Mouse (Mus musculus): Measurements from ENCODE around the gene Ap2a2. TPM values are rescaled to one million over a fixed set of nuclear protein-coding genes. Genes with fewer than 3 reads are reported as not detected.

The Ap2a2 gene
- polyA plus RNA-seq, 1 experiment from 2014 or later: 33.8 TPM

GRCm38 (mm10) chr7:141564561-141564960, 2.6 kb downstream of the Ap2a2 start:
- Histone ChIP-seq H3K4me3 (ENCODE audit: low read depth, low read length) (0 out of 2 replicates have a peak overlapping the region, but pooled peaks have one; percentile 99), H3K4me1 (ENCODE audit: insufficient read depth) (peaks cover 67% of the 10 kb centered on the region), H3K4me2 (ENCODE audit: low read depth, low read length) (peak overlapping the region; percentile 93), H3K36me3 (replicated peaks; ENCODE audit: insufficient read depth, low read length) (peaks cover 9% of the 10 kb centered on the region), H3K9me3 (ENCODE audit: low read length) (no peaks in the 10 kb centered on the region), H3K27me3 (ENCODE audit: insufficient read depth, low read length) (no peaks in the 10 kb centered on the region), H3K9ac (replicated peaks) (no peak overlapping the region), H3K27ac (ENCODE audit: low read depth) (0 out of 2 replicates have a peak overlapping the region, but pooled peaks have one; percentile 88)
- DNase-seq: no peak
- TF ChIP-seq EP300 (IDR thresholded peaks at IDR 0.05; ENCODE audit: low read depth) (no peak), CTCF (IDR thresholded peaks at IDR 0.05; ENCODE audit: low read depth) (no peak)
- 59% methylated on average over 7 of the region's 7 CpGs for WGBS (ENCODE audit: insufficient replicate concordance)
- no peak for ATAC-seq

GRCm38 (mm10) chr7:141566587-141566986, 4.6 kb downstream of the Ap2a2 start:
- no peak for DNase-seq
- no peak overlapping the region for H3K4me2 ChIP-seq (ENCODE audit: low read depth, low read length)

GRCm38 (mm10) chr7:141569283-141569803, 7.4 kb downstream of the Ap2a2 start:
- Histone ChIP-seq H3K4me1 (ENCODE audit: insufficient read depth) (peaks cover 48% of the 10 kb centered on the region), H3K4me2 (ENCODE audit: low read depth, low read length) (peak overlapping the region; percentile 11; the same call in 1 of the 2 replicates), H3K27me3 (ENCODE audit: insufficient read depth, low read length) (no peaks in the 10 kb centered on the region), H3K27ac (ENCODE audit: low read depth) (0 out of 2 replicates have a peak overlapping the region, but pooled peaks have one; percentile 30), H3K4me3 (ENCODE audit: low read depth, low read length) (no peak overlapping the region), H3K9ac (replicated peaks) (no peak overlapping the region), H3K36me3 (replicated peaks; ENCODE audit: insufficient read depth, low read length) (peaks cover 14% of the 10 kb centered on the region), H3K9me3 (ENCODE audit: low read length) (no peaks in the 10 kb centered on the region)
- WGBS (ENCODE audit: insufficient replicate concordance): 79% methylated on average over 9 of the region's 9 CpGs
- ATAC-seq (peak; percentile 53; the same call in 1 of the 2 replicates), DNase-seq (no peak)
- no peak for TF ChIP-seq EP300 (IDR thresholded peaks at IDR 0.05; ENCODE audit: low read depth)
- TF ChIP-seq CTCF (IDR thresholded peaks at IDR 0.05; ENCODE audit: low read depth): no peak

More at GRCm38 (mm10) chr7:141566587-141566986, 4.6 kb downstream of the Ap2a2 start:
- Histone ChIP-seq H3K9me3 (ENCODE audit: low read length) (no peaks in the 10 kb centered on the region), H3K9ac (replicated peaks) (no peak overlapping the region), H3K36me3 (replicated peaks; ENCODE audit: insufficient read depth, low read length) (peaks cover 14% of the 10 kb centered on the region), H3K27me3 (ENCODE audit: insufficient read depth, low read length) (no peaks in the 10 kb centered on the region), H3K4me1 (ENCODE audit: insufficient read depth) (peaks cover 55% of the 10 kb centered on the region), H3K27ac (ENCODE audit: low read depth) (no peak overlapping the region), H3K4me3 (ENCODE audit: low read depth, low read length) (no peak overlapping the region)
- 81% methylated on average over 7 of the region's 7 CpGs for WGBS (ENCODE audit: insufficient replicate concordance)
- TF ChIP-seq CTCF (IDR thresholded peaks at IDR 0.05; ENCODE audit: low read depth) (no peak), EP300 (IDR thresholded peaks at IDR 0.05; ENCODE audit: low read depth) (no peak)
- ATAC-seq: no peak

- H3K4me1 ChIP-seq (ENCODE audit: insufficient read depth): peaks cover 43% of the 10 kb centered on the region
- 0 out of 2 replicates have a peak overlapping the region, but pooled peaks have one; percentile 4 for H3K27ac ChIP-seq (ENCODE audit: low read depth)
- H3K27me3 ChIP-seq (ENCODE audit: insufficient read depth, low read length): no peaks in the 10 kb centered on the region
- no peak overlapping the region for H3K4me2 ChIP-seq (ENCODE audit: low read depth, low read length)
- TF ChIP-seq EP300 (IDR thresholded peaks at IDR 0.05; ENCODE audit: low read depth): no peak
- TF ChIP-seq CTCF (IDR thresholded peaks at IDR 0.05; ENCODE audit: low read depth): no peak
- no peaks in the 10 kb centered on the region for H3K9me3 ChIP-seq (ENCODE audit: low read length)
- DNase-seq (no peak), ATAC-seq (no peak)
- H3K36me3 ChIP-seq (replicated peaks; ENCODE audit: insufficient read depth, low read length): peaks cover 14% of the 10 kb centered on the region
- WGBS (ENCODE audit: insufficient replicate concordance): 84% methylated on average over 3 of the region's 3 CpGs
- H3K4me3 ChIP-seq (ENCODE audit: low read depth, low read length): no peak overlapping the region
- no peak overlapping the region for H3K9ac ChIP-seq (replicated peaks)
These were observed 7.9 kb downstream of the Ap2a2 start for GRCm38 (mm10) chr7:141569916-141570315.

GRCm38 (mm10) chr7:141570625-141571295, 8.8 kb downstream of the Ap2a2 start:
- Histone ChIP-seq H3K9me3 (ENCODE audit: low read length) (no peaks in the 10 kb centered on the region), H3K27me3 (ENCODE audit: insufficient read depth, low read length) (no peaks in the 10 kb centered on the region), H3K4me1 (ENCODE audit: insufficient read depth) (peaks cover 40% of the 10 kb centered on the region), H3K36me3 (replicated peaks; ENCODE audit: insufficient read depth, low read length) (peaks cover 8% of the 10 kb centered on the region), H3K27ac (ENCODE audit: low read depth) (peak overlapping the region; percentile 22; the same call in 1 of the 2 replicates), H3K4me2 (ENCODE audit: low read depth, low read length) (no peak overlapping the region), H3K9ac (replicated peaks) (no peak overlapping the region), H3K4me3 (ENCODE audit: low read depth, low read length) (no peak overlapping the region)
- ATAC-seq (no peak), DNase-seq (no peak)
- TF ChIP-seq EP300 (IDR thresholded peaks at IDR 0.05; ENCODE audit: low read depth): no peak
- WGBS (ENCODE audit: insufficient replicate concordance): 77% methylated on average over 4 of the region's 4 CpGs

GRCm38 (mm10) chr7:141574041-141574440, 12.1 kb downstream of the Ap2a2 start:
- no peak overlapping the region for H3K4me2 ChIP-seq (ENCODE audit: low read depth, low read length)
- no peaks in the 10 kb centered on the region for H3K27me3 ChIP-seq (ENCODE audit: insufficient read depth, low read length)
- peaks cover 48% of the 10 kb centered on the region for H3K4me1 ChIP-seq (ENCODE audit: insufficient read depth)
- no peak overlapping the region for H3K4me3 ChIP-seq (ENCODE audit: low read depth, low read length)
- no peak for TF ChIP-seq CTCF (IDR thresholded peaks at IDR 0.05; ENCODE audit: low read depth)
- no peak for TF ChIP-seq EP300 (IDR thresholded peaks at IDR 0.05; ENCODE audit: low read depth)
- H3K36me3 ChIP-seq (replicated peaks; ENCODE audit: insufficient read depth, low read length): peaks cover 8% of the 10 kb centered on the region
- H3K9me3 ChIP-seq (ENCODE audit: low read length): no peaks in the 10 kb centered on the region
- DNase-seq (no peak), ATAC-seq (no peak)
- WGBS (ENCODE audit: insufficient replicate concordance): 26% methylated on average over 3 of the region's 3 CpGs
- no peak overlapping the region for H3K27ac ChIP-seq (ENCODE audit: low read depth)
- H3K9ac ChIP-seq (replicated peaks): 0 out of 2 replicates have a peak overlapping the region, but pooled peaks have one; percentile 30

Measured in liver, postnatal 0 days (tissue).